Mouse (Mus musculus) adrenal gland, adult 8-10 months (tissue): ENCODE measurements around the gene Arhgap23. TPM values are rescaled to one million over a fixed set of nuclear protein-coding genes. Genes with fewer than 3 reads are reported as not detected.

Source experiments
- DNase-seq: peaks from one replicate; pipeline ENCODE4 v3.0.0; 2022
- total RNA-seq, 4 experiments: library from RNA; stranded (reverse); gene quantifications; 2 replicates each; pipeline ENCODE4 v1.2.4; 2022

Gene Arhgap23
- total RNA-seq, 4 experiments from 2014 or later: 23.3 to 36.4 (median 31.8) TPM

DNA sequence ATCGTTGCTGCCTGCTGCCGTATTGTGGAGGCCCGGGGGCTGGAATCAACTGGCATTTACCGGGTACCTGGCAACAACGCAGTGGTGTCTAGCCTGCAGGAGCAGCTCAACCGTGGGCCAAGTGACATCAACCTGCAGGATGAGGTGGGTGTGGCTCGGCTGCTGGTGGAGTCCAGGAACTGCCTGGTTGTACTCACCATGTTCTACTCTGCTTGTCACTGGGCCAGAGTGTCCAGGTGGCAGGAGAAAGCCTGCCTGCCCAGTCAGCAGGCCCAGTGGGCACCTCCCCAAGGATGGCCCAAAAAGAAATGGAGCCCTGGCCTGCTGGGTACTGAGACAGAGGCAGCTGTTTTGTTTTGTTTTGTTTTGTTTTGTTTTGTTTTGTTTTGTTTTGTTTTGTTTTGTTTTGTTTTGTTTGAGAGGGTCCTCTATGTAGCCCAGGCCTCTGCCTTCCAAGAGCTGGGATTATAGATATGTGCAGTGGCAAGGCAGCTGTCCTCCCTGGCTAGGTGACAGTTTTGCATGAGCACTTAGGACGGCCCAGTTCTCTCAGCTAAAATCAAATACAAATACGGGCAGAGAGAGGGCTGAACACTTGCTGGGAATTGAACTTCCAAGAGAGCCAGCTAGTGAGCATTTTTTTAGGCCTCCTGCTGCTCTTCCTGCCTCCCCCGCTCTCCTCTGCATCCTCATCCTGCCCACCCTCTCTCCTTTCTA, 51.3 kb downstream of the Arhgap23 start:
- no peak for DNase-seq

DNA sequence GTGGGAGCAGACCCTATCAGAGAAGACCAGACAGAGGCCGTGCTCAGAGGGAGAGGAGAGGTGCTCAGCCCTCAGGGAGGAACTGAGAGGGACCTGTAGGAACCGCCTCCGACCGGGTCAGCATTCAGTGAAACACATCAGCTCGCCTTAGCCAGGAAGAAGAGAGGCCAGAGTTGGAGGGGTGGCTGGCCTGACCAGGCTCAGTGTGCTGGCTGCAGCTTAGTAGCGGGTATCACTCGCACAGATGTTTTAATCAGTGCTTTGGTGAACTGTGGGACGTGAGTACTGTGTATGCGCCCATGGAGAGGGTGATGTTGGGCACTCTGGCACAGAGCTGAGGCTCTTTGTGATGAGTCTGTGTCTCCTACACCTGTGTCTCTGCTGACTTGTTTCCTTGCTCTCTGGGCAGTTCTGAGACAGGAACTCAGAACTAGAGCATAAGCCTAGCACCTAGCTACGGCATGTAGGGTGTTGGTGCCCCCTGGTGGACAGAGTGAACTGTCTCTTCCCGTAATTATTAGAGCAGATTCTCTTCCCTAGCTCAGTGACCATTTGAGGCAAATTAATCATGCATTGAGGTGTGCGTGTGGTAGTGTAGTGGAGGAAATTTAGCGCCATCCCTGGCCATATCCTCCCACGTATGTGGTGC, 53.4 kb downstream of the Arhgap23 start:
- DNase-seq: peak; percentile 61

DNA sequence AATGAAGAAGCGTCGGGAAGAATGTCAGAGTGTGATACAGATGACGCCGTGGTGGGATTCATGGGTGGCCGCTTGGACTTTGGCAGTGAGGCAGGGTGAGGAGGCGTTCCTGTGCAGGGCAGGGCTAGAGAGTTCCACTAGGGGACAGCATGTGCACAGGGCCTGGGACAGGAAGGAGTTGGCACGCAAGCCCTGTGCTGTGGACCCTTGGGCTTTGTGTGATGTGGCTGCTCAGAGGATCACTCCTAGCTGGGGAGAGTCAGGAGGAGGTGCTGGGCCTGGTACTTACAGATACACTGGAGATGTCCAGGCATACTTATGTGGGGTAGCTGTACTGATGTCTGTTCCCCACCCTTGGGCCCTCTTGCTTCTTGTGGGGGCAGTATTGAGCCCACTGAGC, 54.5 kb downstream of the Arhgap23 start:
- no peak for DNase-seq

DNA sequence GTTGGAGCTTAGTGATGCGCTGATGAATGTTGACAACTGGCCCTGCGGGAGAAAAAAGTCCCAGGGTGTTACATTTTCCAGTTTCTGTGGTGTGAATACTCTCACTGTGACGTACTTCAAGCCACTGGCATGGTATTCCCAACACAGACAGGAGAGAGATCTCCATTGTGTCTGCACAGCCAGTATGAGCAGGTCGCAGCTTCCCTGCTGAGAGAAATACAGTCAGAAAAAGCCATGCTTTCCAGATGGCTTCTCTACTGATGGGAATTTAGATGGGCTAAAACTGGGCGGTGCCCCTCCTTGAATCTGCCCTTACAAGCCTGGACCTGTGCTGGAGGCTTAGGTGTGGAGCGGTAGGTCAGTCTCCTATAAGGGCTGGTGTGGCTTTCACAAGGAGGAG, 55.9 kb downstream of the Arhgap23 start:
- DNase-seq: no peak

DNA sequence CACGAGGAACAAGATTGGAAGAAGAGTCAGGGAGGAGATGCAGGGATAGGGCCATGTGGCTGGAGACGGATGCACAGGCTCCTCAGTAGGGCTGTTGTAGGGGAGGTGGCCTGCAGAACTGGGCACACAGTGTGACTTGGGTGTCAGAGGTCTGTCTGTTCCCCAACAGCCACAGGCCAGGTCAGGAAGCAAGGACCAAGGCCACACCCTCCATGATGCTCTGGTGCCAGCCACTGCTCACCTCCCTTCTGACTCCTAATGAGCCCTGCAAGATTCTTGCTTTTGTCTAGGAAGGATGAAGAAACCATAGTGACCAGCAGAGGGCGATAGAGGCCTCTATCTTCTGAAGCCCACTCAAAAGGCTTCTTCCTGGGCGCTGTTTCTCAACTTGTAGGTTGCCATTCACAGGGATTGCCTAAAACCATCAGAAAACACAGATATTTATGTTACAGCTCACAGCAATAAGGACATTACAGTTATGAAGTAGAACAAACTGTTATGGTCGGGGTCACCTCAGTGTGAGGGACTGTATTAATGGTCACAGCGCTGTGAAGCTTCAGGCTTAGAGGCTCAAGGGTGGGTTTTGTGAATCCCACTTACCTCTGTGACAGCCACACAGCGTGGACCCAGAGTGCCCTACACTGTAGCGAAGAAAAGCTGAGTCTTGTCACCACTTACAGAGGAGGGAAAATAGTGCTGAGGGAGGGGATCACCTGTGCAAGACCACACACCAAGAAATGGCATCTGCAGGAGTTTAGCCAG, 61.2 kb downstream of the Arhgap23 start:
- DNase-seq: no peak

DNA sequence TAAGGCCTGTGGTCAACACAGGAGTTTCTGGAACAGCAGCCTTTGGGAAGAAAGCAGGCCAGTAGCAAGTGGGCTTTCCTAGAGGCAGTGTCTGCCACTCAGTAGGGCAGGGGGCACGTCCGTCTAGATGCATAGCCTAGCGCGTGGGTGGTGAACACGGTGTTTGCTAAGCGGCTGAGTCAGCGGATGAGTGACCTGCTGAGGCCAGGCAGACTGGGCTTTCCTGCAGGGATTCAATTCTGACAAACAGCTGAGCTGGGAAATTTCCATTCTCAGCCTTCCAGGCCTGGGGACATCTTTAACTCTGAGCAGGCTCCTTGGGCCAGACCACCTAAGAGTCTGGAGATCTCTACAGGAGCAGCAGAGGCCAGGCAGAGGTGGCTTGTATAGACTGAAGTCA, 62.1 kb downstream of the Arhgap23 start:
- DNase-seq: no peak

DNA sequence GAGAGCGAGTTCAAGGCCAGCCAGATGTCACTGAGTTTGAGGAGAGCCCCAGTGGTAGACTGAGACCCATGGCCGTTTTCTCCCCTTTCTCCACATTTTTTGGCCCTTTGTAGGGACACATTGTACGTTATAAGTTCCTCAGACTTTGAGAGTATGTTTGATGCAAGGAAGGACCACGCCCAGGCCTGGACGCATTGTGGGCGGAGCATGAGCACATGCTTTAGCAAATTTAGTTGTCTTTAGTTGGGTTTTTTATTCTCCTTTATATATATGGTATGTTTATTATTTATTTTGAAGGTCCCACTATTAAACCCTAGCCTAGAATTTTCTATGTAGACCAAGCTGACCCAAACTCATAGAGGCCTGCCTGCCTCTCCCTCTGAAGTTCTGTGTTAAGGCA, 63.0 kb downstream of the Arhgap23 start:
- no peak for DNase-seq

DNA sequence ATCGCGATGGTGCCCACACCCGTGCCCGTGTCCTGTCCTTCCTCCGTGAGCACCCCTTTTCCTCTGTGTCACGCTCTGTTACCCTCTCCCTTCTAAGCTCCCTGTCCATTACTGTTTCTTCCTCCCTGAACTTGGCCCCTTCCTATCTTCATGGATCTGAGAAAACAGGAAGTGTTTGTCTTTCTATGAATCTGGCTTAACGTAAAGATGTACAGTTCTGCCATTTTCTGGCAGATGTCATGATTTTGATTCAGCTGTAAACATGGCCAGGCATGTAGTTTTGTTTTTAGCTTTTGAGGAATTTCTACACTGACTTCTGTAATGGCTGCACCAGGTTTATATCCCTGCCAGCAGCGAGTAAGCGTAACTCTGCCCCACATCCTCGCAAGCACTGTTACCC, 63.8 kb downstream of the Arhgap23 start:
- DNase-seq: no peak

DNA sequence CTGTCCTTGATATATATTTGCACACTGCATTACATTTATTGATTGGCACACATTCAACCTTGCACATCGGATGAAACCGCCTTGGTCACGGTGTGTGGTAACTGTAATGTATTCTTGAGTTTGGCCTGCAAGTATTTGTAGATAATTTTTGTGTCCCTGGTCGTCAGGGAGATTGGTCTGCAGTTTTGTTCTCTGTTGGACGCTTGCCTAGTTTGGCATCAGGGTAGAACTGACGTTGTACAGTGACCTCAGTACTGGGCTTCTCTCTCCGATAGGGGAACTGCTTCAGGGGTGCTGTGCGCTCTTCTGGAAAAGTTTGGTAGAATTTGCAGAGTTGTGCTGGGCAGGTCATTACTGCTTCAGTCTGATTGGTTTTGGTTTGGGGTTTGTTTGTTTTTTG, 64.5 kb downstream of the Arhgap23 start:
- no peak for DNase-seq

DNA sequence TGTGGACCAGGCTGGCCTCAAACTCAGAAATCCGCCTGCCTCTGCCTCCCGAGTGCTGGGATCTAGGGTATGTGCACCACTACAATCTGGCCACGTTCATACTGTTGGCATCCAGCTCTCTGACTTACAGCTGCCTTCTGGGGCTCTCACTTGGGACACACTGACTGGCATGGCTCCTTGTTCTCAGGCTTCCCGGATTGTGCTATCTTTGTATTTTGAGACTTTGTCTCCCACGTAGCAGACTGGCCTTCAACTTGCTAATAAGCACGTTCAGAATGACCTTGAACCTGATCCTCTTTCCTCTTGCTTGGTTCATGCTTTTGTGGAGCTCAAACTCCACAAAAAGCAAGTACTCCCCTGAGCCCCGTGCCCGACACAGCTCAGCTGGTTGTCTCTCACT, 70.3 kb downstream of the Arhgap23 start:
- DNase-seq: no peak

DNA sequence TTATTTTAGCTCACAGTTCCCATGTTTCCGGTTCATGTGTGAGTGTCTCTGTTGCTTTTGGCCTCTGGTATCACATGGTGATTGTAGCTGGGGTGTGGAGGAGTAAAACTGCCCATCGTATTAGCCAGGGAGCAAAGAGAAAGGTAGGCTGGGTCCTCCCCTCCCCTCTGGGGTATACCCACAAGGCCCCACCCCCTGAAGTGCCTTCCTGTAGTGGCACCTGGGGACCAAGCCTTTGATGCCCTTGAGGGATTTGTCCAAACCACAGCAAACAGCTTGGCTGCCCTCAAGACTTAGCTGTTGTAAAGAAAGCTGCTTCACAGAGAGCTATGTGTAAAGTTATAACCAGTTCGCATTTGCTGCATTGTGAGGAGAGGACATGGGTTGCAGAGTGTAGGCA, 72.3 kb downstream of the Arhgap23 start:
- DNase-seq: no peak

DNA sequence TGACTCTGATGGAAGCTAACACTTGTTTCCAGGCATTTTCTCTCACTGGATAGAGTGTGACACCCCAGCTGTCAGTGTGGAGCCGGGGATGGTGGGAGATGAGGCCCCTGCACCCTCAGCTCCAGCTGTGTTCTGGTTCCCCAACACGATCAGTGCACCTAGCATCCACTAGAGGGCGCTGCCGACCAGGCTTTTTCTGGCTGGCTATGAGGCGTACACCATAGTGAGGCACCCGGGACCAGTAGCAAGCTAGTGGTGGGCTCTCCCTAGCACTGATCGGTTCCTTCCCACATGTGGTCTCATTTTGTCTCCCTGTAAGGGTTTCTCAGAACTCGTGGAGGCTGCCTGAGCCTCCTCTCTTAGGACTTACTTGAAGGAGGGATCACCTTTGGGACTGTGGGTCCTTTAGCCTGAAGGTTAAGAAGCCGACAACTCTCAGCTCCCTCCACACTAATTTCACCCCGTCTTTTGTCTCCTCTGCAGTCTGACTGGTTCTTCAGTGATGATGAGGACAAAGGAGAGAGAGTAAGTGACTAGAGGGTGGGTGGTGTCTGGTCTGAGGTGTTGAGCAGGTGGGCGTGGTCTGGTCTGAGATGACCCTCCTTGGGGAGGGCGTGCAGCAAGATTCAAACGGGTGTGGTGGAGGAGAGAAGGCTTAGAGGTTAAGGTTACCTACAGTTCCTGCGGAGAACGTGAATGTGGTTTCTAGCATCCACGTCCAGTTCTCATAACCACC, 74.4 kb downstream of the Arhgap23 start:
- DNase-seq: peak; percentile 50

DNA sequence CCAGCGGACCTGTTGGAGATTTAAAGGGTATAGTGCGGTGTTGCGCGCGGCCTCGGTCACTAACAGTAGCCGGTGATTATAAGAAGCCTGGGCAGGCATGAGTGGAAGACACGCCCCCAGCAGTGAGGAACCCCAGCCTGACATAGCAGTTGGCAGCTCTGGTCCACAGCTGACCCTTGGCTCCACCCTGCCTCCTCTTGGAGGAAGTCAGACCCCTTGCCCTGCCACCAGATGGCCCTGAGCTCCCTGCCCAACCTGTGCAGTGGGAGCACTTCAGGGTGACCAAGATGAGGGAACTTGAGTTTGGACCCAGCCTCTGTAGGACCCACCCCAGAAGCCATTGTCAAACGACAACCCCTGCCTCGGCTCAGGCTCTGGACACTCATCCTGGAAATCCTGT, 76.3 kb downstream of the Arhgap23 start:
- DNase-seq: no peak

DNA sequence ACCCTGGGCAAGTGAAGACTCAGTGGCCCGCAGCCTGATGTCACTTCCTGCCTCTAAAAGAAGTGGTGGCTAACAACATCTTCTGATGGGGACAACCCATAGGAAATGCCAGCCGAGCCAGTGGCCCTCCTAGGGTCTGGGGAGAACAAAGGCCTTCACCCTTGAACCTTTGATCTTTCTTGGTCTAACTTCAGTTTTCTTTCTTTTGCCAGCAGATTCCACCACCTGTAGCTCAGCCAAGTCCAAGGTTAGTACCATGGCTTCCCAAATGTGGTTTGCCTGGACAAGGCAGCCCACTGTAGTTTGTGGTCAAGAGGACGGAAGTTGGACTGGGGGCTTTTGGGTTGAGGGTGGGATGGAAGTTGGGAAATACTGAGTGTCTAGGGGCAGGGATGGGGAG, 77.5 kb downstream of the Arhgap23 start:
- DNase-seq: no peak

DNA sequence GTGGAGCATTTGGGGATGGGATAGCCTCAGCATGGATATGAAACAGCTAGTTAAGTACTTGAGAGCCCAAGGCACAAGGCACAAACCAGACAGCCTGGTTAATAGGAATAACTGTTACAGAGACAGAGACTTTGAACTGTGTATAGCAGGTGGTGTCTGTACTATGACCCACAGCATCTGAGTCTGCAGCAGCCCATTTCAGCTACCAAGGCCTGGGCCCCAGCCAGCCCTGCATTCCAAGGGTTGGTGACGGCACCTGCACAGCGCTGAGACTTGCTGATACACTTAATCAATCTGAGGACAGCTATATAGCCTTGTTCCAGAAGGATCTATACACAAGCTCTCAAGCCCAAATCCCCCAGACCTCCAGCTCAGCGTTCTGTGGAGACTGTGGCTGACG, 82.2 kb downstream of the Arhgap23 start:
- DNase-seq: no peak

DNA sequence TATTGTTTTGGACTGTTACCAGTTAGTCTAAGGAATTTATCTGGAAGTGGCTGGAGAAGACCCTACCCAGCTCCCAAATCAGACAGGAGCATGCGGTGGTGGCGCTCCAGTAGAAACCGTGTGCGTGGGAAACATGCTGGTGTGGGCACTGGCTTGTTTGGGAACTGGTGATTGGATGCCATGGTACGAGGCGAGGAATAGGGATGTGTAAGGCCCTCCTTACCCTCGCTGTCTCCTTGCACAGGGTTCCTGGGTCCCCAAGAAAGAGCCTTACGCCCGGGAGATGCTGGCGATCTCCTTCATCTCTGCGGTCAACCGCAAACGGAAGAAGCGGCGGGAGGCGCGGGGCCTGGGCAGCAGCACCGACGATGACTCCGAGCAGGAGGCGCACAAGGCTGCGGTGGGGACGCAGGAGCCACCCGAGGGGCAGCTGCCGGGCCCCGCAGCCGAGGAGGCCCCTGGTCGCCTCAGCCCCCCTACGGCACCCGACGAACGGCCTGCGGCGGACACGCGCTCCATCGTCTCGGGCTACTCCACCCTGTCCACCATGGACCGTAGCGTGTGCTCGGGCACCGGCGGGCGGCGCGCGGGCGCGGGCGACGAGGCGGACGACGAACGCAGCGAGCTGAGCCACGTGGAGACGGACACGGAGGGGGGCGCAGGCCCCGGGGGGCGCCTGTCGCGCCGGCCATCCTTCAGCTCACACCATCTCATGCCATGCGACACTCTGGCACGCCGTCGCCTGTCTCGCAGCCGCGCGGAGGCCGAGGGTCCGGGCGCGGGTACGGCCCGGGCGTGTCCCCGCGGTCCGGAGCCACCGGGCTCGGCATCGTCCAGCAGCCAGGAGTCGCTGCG, 84.8 kb downstream of the Arhgap23 start, which contains the start of gene 4933428G20Rik:
TSS of gene 4933428G20Rik (minus strand) at position 476 of the 855 bp plus-strand sequence.
- no peak for DNase-seq

DNA sequence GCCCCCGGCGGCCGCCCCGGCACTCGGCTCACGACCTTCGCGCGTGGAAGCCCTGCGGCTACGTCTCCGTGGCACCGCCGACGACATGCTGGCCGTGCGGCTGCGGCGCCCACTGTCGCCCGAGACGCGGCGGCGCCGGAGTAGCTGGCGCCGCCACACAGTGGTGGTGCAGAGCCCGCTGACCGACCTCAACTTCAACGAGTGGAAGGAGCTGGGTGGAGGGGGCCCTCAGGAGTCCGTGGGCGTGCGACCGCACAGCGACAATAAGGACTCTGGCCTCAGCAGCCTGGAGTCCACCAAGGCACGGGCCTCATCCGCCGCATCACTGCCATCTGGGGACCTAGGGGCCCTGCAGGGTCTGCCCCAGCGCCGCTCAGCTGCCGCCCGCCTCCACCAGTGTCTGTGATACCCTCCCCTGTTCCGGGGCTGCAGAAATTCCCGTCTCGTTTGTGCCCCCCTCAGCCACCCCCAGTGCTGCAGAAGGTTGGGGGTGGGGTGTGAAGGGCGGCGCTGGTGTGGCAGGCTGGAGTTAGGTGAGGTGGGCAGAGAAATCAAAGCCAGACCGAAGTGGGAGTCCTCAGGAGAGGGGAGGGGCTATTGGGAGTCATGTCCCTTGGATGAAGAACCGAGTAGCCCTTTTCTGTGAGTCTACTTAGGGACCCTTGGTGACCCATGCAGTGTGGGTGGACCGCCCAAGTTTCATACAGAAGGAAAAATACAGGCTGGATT, 85.6 kb downstream of the Arhgap23 start:
- no peak for DNase-seq

DNA sequence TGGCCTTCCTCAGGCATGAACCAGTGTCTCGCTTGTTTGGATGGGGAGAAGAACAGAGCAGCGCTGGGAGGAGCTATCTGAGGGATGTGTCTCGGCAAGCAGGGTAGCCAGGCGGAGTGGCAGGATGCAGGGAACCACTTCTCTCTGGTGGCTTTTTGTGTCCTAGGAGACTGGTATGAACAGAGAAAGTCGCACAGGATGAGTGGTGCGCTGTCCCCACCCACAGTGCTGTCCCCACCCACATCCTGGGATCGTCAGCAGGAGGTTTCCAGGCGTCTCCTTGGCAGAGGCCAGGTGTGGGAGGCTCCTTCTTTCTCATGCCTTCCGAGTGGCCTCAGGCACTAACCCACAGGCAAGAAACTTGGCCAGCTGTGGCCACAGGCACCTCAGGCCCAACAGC, 87.0 kb downstream of the Arhgap23 start:
- no peak for DNase-seq

DNA sequence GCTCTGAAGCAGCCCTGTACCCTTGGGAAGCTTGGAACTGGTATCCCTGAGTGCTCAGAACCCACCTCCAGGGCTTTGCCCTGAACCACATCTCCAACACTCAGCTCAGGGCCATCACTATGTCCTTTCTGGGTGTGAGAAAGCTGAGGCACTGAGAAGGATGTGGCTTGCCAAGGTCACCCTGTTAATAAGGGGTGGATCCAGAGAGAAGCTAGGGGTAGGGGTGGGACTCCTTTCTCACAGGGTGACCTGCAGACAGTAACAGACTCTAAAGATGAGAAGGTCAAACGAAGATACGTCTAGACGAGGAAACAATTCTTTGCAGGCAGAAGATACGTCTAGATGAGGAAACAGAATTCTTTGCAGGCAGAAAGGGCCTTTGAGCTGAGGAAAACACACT, 87.5 kb downstream of the Arhgap23 start:
- DNase-seq: no peak

DNA sequence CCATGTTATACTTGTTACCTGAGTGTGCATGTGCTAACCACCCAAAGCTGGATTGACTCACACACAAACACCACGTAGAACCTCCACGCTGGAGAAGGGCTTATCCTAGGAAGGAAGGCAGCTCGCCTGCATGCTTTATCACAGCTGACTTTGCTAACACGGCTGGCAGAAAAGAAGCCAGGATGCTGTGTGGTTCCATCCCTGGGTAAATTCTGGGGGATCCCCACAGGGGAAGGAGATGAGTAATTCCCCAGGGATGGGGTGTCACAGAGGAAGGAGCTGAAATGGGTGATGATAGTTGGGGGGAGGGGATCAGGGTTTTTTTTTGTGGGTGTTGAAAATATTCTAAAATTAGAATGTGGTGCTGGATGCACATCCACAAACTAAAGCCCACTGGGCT, 90.5 kb downstream of the Arhgap23 start:
- DNase-seq: no peak

DNA sequence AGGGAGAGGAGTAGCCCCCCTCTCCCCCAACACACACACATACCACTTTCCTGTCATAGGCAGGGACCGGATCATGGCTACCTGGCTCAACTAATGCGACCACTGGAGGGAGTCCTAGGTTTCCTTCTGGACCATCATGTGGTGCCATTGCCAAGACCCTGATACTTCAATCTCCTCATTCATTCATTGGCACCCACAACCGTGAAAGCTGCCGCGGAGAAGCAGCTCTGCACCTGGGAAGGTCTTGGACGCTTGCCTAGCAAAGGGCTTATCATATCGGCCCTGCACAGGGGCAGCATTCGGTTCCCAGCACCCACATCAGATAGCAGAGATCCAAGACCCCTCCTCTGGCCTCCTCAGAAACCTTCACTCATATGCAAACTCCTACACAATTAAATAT, 91.0 kb downstream of the Arhgap23 start:
- DNase-seq: no peak
